Comparison of ENCODE assay signal across 11 mouse cellular contexts in genomic region chr4:89360349-89360748, GRCm38 (mm10). TPM values are rescaled to one million over a fixed set of nuclear protein-coding genes. Genes with fewer than 3 reads are reported as not detected.
DNase-seq lines count a peak whose midpoint lies in the region; ATAC-seq lines count a peak whose summit lies in the region.
"Had no signal": no experiment of that assay in that cellular context is flagged by ENCODE, and none has a peak within 500 bp of the region (broad histone marks: within the 10 kb centered on the region; RNA-seq: fewer than 3 reads in every experiment).

No protein-coding gene starts in this region.

- no peaks in the 10 kb centered on the region for H3K9me3 ChIP-seq in intestine, embryonic 16.5 days (ENCODE audit: control insufficient read depth, low read length)
- no peaks in the 10 kb centered on the region for H3K9me3 ChIP-seq in lung, embryonic 15.5 days
- H3K9me3 ChIP-seq: hindbrain, embryonic 10.5 days had no signal

- H3K36me3 ChIP-seq in intestine, embryonic 16.5 days (ENCODE audit: control insufficient read depth, insufficient read depth, low read length) = no peaks in the 10 kb centered on the region
- no peaks in the 10 kb centered on the region for H3K36me3 ChIP-seq in lung, embryonic 15.5 days
- H3K36me3 ChIP-seq: hindbrain, embryonic 10.5 days had no signal

- peak; percentile 88 for ATAC-seq in intestine, embryonic 16.5 days
- peak; percentile 83 for ATAC-seq in lung, embryonic 15.5 days (ENCODE audit: borderline replicate concordance, extremely low read depth, low FRiP score, low TSS enrichment)

- WGBS in intestine, embryonic 16.5 days = 37% methylated on average over 3 of the region's 3 CpGs
- 47% methylated on average over 3 of the region's 3 CpGs for WGBS in lung, embryonic 15.5 days

- H3K4me1 ChIP-seq in intestine, embryonic 16.5 days (ENCODE audit: control insufficient read depth, insufficient read depth, low read length) = no peaks in the 10 kb centered on the region
- 0 out of 2 replicates have a peak, but pooled peaks cover 3% of the 10 kb centered on the region for H3K4me1 ChIP-seq in lung, embryonic 15.5 days
- H3K4me1 ChIP-seq: hindbrain, embryonic 10.5 days had no signal

- H3K4me2 ChIP-seq in intestine, embryonic 16.5 days (ENCODE audit: low read depth, low read length) = no peak overlapping the region
- no peak overlapping the region for H3K4me2 ChIP-seq in lung, embryonic 15.5 days
- H3K4me2 ChIP-seq: liver, embryonic 11.5 days had no signal

- no peak overlapping the region for H3K4me3 ChIP-seq in intestine, embryonic 16.5 days (ENCODE audit: low read length)
- H3K4me3 ChIP-seq in lung, embryonic 15.5 days = no peak overlapping the region
- H3K4me3 ChIP-seq: hindbrain, embryonic 10.5 days; myocyte had no signal

- H3K27ac ChIP-seq in intestine, embryonic 16.5 days (ENCODE audit: low read length) = peak overlapping the region; percentile 34; the same call in 1 of the 2 replicates
- H3K27ac ChIP-seq in lung, embryonic 15.5 days = peak overlapping the region; percentile 63
- H3K27ac ChIP-seq: hindbrain, embryonic 10.5 days had no signal

- peak; percentile 33 to 68 for DNase-seq in urinary bladder, adult 18-20 months (ENCODE audit: low spot score in 2 of 2)
- DNase-seq in urinary bladder, adult 2 months (ENCODE audit: low spot score) = no peak
- no peak for DNase-seq in natural killer cell, adult 2 months (ENCODE audit: low spot score in 2 of 2)
- no peak for DNase-seq in layer of hippocampus, adult 9-11 months
- no peak for DNase-seq in right cerebral cortex, postnatal 4 days
- DNase-seq: cerebellum, adult 8-10 months had no signal

- H3K9ac ChIP-seq in intestine, embryonic 16.5 days (ENCODE audit: low read depth, low read length) = no peak overlapping the region
- no peak overlapping the region for H3K9ac ChIP-seq in lung, embryonic 15.5 days

- no peaks in the 10 kb centered on the region for H3K27me3 ChIP-seq in intestine, embryonic 16.5 days (replicated peaks; ENCODE audit: control insufficient read depth, insufficient read depth, low read length)
- H3K27me3 ChIP-seq in lung, embryonic 15.5 days = no peaks in the 10 kb centered on the region

RNA-seq across cellular contexts. Expression of gene Cdkn2b, which starts 49.5 kb away (rescaled TPM):
- polyA plus RNA-seq in urinary bladder, adult 2 months (2012; rRNA removed) = 20.8 and 26.1 TPM in 2 replicates
- polyA plus RNA-seq in intestine, embryonic 16.5 days (2015; fragmentation: Nextera tagmentation; extraction: Ambion mirVana) = 25.5 and 26.0 TPM in 2 replicates
- 3.8 and 4.1 TPM in 2 replicates for polyA plus RNA-seq in lung, embryonic 15.5 days (2015; fragmentation: Nextera tagmentation; extraction: Ambion mirVana)
- polyA plus RNA-seq: myocyte had no signal

Comparison
In these comparisons a context has a peak if more than half of its experiments do, and no peak if none do; other contexts are left out.
1. DNase-seq: peak in urinary bladder, adult 18-20 months (2 of 2); none in urinary bladder, adult 2 months (single experiment), natural killer cell, adult 2 months (0 of 2), layer of hippocampus, adult 9-11 months (single experiment) and right cerebral cortex, postnatal 4 days (single experiment).